Mouse (Mus musculus) heart, embryonic 16.5 days (tissue): ENCODE data around the gene Syt7. TPM values are rescaled to one million over a fixed set of nuclear protein-coding genes. Genes with fewer than 3 reads are reported as not detected.

ENCODE experiments used
- polyA plus RNA-seq: library from polyadenylated mRNA; unstranded; fragments of >200 nt; fragmentation: Nextera tagmentation; extraction: Ambion mirVana; gene quantifications from 2 replicates; pipeline ENCODE4 v1.2.1, GENCODE M21; 2015

The Syt7 gene
- polyA plus RNA-seq, 1 experiment from 2014 or later: 0.49 TPM

Other genes starting within 250 kb of the Syt7 start
- gene Fads1, start 206.2 kb upstream of the Syt7 start, polyA plus RNA-seq: 39.8 and 44.7 TPM in 2 replicates
- gene Tmem258, start 185.1 kb upstream of the Syt7 start, polyA plus RNA-seq: 323 and 360 TPM in 2 replicates
- gene Fen1, start 184.9 kb upstream of the Syt7 start, polyA plus RNA-seq: 51.6 and 54.9 TPM in 2 replicates
- 4.2 TPM in 2 replicates for gene Myrf, start 148.3 kb upstream of the Syt7 start, polyA plus RNA-seq
- gene Dagla, start 84.2 kb upstream of the Syt7 start, polyA plus RNA-seq: 0.89 and 0.92 TPM in 2 replicates
- gene Lrrc10b, start 68.4 kb downstream of the Syt7 start, polyA plus RNA-seq: 0.21 and 0.31 TPM in 2 replicates
- 0.13 and 1.00 TPM in 2 replicates for gene Ppp1r32, start 93.8 kb downstream of the Syt7 start, polyA plus RNA-seq
- gene Cpsf7, start 136.2 kb downstream of the Syt7 start, polyA plus RNA-seq: 27.7 and 33.1 TPM in 2 replicates
- gene Sdhaf2, start 137.1 kb downstream of the Syt7 start, polyA plus RNA-seq: 53.6 and 54.6 TPM in 2 replicates
- 17.0 and 20.7 TPM in 2 replicates for gene Tmem216, start 167.1 kb downstream of the Syt7 start, polyA plus RNA-seq
- 20.6 and 22.8 TPM in 2 replicates for gene Cyb561a3, start 188.1 kb downstream of the Syt7 start, polyA plus RNA-seq
- 25.1 TPM in 2 replicates for gene Tmem138, start 188.3 kb downstream of the Syt7 start, polyA plus RNA-seq
- gene Ddb1, start 216.2 kb downstream of the Syt7 start, polyA plus RNA-seq: 276 and 277 TPM in 2 replicates
- 11.4 TPM in 2 replicates for gene Tkfc, start 216.6 kb downstream of the Syt7 start, polyA plus RNA-seq
- 1.7 and 2.1 TPM in 2 replicates for gene Vwce, start 245.1 kb downstream of the Syt7 start, polyA plus RNA-seq